Mouse (Mus musculus) c-Kit-positive CD71-positive TER-119-negative erythroid progenitor cells, embryonic 14.5 days (primary cell): ENCODE results near the gene Ikzf5.
"Not testable (repeated sequence)": the region's sequence is repeated elsewhere in the genome, so short reads cannot be mapped to it uniquely, and the experiment has no call there.

Experiments used
- DNase-seq: peaks from one replicate; pipeline ENCODE4 v3.0.0-alpha.2; 2013; ENCODE audit warnings: low read depth

Ikzf5 gene

GRCm38 (mm10) chr7:131410416-131411058 lies at the start of gene Ikzf5, which contains the start of gene Acadsb:
Gene Ikzf5 (minus strand): TSS chr7:131410521.
Gene Acadsb (plus strand): TSS chr7:131410601.
- peak; percentile 96 for DNase-seq

- no peak for DNase-seq
Observed at GRCm38 (mm10) chr7:131456714-131457113, 46.4 kb upstream of the Ikzf5 start.

DNA sequence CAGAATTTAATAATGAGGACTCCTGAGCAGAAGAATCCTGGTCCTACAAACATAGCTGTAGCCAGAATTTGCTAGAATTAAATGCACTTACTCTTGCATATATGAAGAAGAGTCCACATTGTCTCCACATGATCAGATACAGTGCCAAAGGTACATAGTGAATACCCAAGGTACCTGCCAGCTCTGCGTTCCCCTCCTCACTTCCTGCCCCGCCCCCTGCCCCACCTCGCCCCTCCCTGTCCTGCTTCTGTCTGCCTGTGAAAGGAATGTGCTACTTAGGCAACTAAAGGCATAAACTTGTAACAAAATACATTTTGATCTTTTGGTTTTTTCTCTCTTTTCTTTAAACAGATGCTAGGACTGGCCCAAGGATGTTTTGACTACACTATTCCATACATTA lies 26.7 kb upstream of the Ikzf5 start:
- no peak for DNase-seq

- DNase-seq = no peak
Observed at GRCm38 (mm10) chr7:131434276-131434675, 24.0 kb upstream of the Ikzf5 start.

DNA sequence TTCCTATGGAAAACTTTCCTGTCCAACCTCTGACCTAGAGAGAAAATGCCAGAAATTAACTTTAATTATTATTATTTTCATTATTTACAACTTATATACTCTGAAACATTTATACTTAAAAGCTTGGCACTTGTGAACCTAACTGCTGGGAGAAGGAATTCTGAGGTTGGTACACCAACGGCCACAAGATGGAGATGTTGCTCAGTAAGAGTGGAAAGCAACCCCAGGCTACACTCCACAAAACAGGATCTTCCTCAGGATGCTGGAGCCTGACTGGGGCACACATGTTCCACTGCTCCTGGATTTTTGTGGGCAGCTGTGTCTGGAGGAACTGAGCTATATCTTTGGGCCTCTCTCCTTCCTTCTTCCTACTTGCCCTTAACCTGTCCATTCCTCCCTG lies 21.9 kb upstream of the Ikzf5 start:
- no peak for DNase-seq

DNA sequence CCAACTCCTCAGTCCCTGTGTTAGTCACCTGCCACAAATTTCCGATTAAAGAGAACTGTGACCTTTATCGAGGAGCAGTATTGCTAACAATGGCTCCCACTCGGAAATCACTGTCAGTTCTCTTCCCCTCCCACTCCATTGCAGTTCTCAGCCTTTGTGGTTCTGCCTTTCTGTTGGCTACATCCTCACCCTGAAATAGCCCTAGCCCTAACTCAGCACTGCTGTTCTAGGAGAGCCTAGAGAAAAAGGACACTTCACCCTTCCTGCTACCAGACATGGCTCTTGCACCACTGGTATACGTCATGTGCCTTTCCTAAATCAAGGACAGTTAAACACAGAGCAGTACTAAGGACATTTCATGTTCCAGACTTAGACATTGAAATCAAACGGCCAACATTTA lies 17.0 kb upstream of the Ikzf5 start:
- no peak for DNase-seq

DNA sequence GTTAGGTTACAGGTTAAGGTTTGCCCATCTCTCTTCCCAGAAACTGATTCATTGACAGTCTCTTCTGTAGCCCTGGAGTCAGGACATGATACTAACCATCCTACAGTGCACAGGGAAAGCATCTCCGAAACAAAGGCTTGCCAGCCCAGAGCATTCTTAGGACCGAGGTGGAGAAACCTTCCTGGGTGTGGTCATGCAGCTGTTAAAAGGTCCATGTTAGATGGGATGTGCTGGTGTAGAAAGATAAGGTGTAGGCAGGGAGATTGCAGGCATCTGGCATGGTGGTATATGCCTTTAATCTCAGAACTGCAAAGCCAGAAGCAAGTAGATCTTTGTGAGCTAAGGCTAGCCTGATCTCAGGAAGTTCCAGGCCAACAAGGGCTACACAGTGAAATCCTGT lies 14.6 kb upstream of the Ikzf5 start:
- peak; percentile 60 for DNase-seq

- no peak for DNase-seq
Observed at GRCm38 (mm10) chr7:131417605-131418004, 7.3 kb upstream of the Ikzf5 start.

GRCm38 (mm10) chr7:131416742-131417141 lies 6.4 kb upstream of the Ikzf5 start:
- DNase-seq = not testable (repeated sequence)

GRCm38 (mm10) chr7:131411941-131412270 lies 1.6 kb upstream of the Ikzf5 start:
- no peak for DNase-seq

- DNase-seq = no peak
Observed at GRCm38 (mm10) chr7:131411221-131411940, 1.1 kb upstream of the Ikzf5 start.

- DNase-seq = peak; percentile 16
Observed at GRCm38 (mm10) chr7:131409988-131410385, 334 bp downstream of the Ikzf5 start.

GRCm38 (mm10) chr7:131409321-131409987 lies 867 bp downstream of the Ikzf5 start:
- peak; percentile 72 for DNase-seq

GRCm38 (mm10) chr7:131391761-131392160 lies 18.6 kb downstream of the Ikzf5 start:
- not testable (repeated sequence) for DNase-seq

DNA sequence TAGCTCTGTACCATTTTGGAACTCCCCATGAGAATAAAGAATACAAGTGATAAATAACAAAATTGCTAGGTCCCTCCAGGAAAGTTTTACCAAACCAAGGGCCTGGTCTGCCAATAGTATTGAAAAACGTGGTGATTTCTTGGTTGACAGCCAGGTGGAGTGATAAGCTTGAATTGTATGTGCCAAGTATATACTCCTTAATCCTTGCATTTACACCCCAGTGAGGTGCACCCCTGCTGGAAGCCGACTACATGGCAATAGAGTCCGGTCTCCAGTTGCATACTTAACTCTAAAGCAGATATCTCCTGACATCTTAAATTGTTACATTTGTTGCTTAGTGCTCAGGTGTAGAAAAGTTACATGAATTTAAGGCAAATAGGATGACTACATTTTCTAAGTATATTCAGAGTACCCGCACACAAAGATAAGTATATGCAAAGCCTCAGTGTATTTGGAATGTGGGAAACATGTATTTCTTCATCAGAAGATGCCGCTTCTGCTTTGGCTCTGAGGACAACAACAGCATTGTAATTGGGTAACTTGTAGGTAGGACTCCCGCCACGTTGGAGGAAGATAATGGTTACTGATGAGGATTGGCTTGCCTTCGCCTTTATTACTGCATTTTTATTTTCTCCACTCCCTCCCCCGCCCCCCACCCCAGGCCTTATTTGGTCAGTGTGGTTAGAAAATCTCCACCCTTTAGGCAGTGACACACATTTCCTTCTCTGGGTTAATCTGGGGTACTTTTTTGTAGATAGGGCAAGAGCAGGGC lies 38.3 kb downstream of the Ikzf5 start:
- peak; percentile 30 for DNase-seq

GRCm38 (mm10) chr7:131371470-131371860 lies 38.9 kb downstream of the Ikzf5 start:
- peak; percentile 17 for DNase-seq

DNA sequence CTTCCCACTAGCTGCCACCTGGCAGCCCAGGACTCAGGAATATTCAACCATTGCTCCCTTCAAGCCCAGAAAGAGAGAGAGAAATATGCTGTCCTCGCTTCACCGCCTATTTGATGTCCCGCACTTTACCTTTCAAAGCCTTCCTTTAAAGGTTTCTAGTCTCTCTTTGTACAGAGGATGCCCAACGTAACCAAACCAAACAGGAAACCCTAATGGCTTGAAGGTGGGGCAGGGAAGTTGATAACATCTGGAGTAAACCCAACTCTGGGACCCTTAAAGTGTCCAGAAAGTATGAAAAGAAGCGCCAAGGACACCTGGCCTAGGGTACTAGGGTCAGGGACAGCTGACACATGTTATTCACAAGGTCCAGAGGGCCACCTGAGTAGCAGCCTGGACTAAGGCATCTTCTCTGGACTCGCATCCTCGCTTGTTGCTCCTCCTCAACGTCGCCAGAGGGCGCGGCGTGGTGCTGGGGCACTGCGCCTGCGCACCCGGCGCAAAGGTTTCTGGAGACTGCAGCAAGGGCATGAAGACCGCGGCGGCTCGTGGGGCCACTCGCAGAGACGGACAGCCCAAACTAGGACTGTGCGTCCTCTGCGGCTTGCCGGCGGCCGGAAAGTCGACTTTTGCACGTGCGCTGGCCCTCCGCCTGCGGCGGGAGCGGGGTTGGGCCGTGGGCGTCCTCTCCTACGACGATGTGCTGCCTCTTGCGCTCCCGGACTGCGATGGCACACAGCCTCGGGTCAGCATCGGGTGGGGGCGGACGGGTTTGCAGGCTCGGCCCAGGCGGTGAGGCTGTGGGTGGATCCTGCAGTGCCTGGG lies 39.5 kb downstream of the Ikzf5 start, which contains the start of gene Pstk:
TSS of gene Pstk (plus strand) at position 494 of the 822 bp plus-strand sequence.
- DNase-seq = peak; percentile 83

DNA sequence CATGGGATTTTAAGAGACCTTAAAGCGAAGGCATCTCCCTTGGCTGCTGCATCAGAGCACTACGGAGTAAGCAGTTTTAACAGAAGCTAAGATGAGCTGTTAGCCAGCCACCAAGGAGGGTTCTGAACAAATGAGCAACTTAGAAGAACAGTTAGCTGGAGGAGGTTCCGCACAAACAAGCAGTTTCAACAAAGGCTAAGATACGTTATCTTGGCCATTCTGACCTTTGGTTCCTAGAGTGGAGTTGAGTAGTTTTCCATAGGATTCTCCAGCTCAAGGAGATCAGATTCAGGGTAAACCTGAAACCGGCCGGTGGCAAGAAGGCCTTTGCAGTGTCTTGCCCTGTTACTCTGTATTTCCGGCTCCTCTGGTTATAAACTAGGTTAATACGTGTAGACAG lies 46.2 kb downstream of the Ikzf5 start:
- DNase-seq = no peak

GRCm38 (mm10) chr7:131362615-131363300 lies 47.6 kb downstream of the Ikzf5 start, which contains the start of gene 2310057M21Rik:
Gene 2310057M21Rik (minus strand): TSS chr7:131362759.
- peak; percentile 89 for DNase-seq

DNA sequence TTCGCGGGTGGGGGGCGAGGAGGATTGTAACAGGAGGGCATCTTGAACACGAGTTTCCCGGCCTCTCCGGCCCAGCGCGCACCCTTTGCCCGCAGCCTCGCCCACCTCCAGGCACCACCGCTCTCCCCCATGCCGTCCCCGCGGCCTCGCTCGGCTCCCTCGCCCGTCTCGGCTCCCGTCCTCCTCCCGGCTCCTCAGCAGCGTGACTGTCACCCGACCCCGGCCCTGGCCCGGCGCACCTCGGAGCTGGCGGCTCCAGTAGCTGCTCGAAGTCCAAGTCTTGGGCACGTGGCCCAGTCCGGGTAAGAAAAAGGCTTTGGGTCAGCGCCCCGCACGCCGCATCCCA lies 48.1 kb downstream of the Ikzf5 start:
- no peak for DNase-seq

DNA sequence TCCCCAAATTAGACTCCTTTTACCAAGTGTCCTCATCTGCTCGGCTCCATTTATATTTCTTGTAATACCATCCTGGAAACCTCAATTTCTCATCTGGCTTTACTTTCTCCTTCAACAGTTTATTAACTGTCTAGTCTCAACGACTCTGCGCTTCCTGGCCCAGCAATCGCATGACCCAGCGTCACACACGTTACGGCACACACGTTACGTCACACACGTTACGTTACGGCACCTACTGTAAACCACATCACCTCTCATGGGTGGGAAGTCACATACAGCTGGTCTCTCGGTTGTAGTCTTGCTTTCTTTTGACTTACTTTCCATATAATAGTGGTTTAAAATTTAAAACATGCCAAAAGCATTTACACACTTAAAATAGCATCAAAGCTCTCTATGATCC lies 54.2 kb downstream of the Ikzf5 start:
- DNase-seq = no peak
